Mouse (Mus musculus) spleen, adult 2 months (tissue): Measurements from ENCODE around the gene Repin1.

Experiments
- CTCF ChIP-seq: fragments of 200-500 bp; IDR thresholded peaks from 2 replicates; pipeline ENCODE4 v1.5.1; 2011; ENCODE audit warnings: mild to moderate bottlenecking, inconsistent platforms; ENCODE audit not compliant: insufficient read depth, insufficient read length, insufficient replicate concordance; ENCODE audit errors: extremely low read depth
- POLR2A ChIP-seq: fragments of 200-500 bp; IDR thresholded peaks from 2 replicates; pipeline ENCODE4 v1.6.1; 2011; ENCODE audit warnings: low read depth, low read length, inconsistent platforms

DNA sequence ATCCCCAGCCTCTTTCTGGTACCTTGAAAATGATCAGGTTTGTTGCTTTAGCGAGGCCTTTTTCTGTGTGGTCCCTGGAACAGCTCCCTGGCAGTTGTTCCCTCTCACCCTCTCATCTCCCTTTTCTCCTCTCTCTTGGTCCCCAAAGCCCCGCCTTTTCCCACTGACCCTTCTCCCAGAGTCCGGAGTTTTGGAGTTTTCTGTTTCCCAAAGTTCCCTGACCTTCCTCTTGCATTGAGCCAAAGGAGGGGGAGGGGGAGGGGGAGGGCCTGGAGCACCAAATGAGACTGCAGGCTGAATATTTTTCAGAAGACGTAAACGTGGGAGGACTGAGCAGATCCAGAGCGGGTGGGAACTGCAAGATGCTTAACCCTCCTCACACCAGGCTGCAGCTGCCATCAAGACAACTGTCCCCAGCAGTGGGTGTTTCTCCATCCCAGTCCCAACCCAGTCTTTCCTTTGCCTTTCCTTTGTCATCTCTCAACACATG lies 21.1 kb upstream of the Repin1 start, which contains the start of gene Rarres2:
- TF ChIP-seq POLR2A (no peak), CTCF (no peak)
